Comparison of ENCODE assay signal across 8 mouse cellular contexts in the genomic region with DNA sequence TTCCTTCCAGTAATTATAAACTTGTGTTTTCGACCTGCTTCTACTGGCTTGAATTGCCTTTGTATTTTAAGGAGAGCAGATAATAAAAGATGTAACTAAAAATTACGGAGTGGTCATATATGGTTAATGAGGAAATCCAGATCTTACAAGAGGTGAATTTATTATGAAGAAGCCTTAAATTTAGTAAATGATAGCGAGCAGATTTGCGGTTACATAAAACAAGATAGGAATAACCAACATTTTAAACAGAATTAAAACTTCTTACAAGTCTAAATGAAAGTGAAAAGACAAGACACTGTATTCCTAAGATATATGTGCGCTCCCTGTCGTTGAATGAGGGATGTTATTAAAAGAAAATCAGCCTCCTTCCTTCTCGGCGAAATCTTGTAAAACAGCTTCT. TPM values are rescaled to one million over a fixed set of nuclear protein-coding genes. Genes with fewer than 3 reads are reported as not detected.
DNase-seq lines count a peak whose midpoint lies in the region; ATAC-seq and TF ChIP-seq lines count a peak whose summit lies in the region.

No protein-coding gene starts in this region.

- peak overlapping the region; percentile 74 for H3K4me2 ChIP-seq in liver, embryonic 14.5 days (ENCODE audit: low read depth)

- 5% methylated on average over 8 of the region's 8 CpGs for WGBS in liver, embryonic 14.5 days (ENCODE audit: insufficient replicate concordance)
- 10% methylated on average over 8 of the region's 8 CpGs for WGBS in cerebellum, adult 2 months

- H3K4me3 ChIP-seq in testis, adult 2 months (ENCODE audit: control insufficient read depth, low read depth, low read length), result peak overlapping the region; percentile 71
- peak overlapping the region; percentile 51 to 61 for H3K4me3 ChIP-seq in liver, embryonic 14.5 days (ENCODE audit: insufficient read depth in 1 of 2, low read depth in 2 of 2, low read length in 2 of 2)
- H3K4me3 ChIP-seq in cerebellum, adult 2 months (replicated peaks; ENCODE audit: insufficient read depth, low read depth, low read length), result no peak overlapping the region

- no peak overlapping the region; the same call in 1 of the 2 replicates for H3K9ac ChIP-seq in liver, embryonic 14.5 days (replicated peaks)

- H3K9me3 ChIP-seq in liver, embryonic 14.5 days (ENCODE audit: control insufficient read depth, low read length), result no peaks in the 10 kb centered on the region

- H3K27ac ChIP-seq in testis, adult 2 months (ENCODE audit: control insufficient read depth, insufficient read depth, low read depth, low read length), result no peak overlapping the region
- H3K27ac ChIP-seq in liver, embryonic 14.5 days, result no peak overlapping the region
- H3K27ac ChIP-seq in cerebellum, adult 2 months (ENCODE audit: insufficient read depth, low read length), result no peak overlapping the region

- H3K36me3 ChIP-seq in testis, adult 2 months (ENCODE audit: control insufficient read depth, insufficient read depth, low read length), result no peaks in the 10 kb centered on the region
- no peaks in the 10 kb centered on the region for H3K36me3 ChIP-seq in liver, embryonic 14.5 days (replicated peaks; ENCODE audit: control insufficient read depth, insufficient read depth, low read depth)

- TF ChIP-seq CTCF in testis, adult 2 months (IDR thresholded peaks at IDR 0.05; ENCODE audit: control insufficient read depth, insufficient read depth, insufficient replicate concordance, low read depth, low read length), result no peak
- TF ChIP-seq CTCF in liver, embryonic 14.5 days (IDR thresholded peaks at IDR 0.05; ENCODE audit: low read depth), result no peak
- TF ChIP-seq CTCF in cerebellum, adult 2 months (IDR thresholded peaks at IDR 0.05; ENCODE audit: borderline replicate concordance, insufficient read depth, low read depth, low read length), result no peak

- H3K4me1 ChIP-seq in testis, adult 2 months (ENCODE audit: control insufficient read depth, insufficient read depth, low read length), result peaks cover 8% of the 10 kb centered on the region
- H3K4me1 ChIP-seq in liver, embryonic 14.5 days (replicated peaks; ENCODE audit: control insufficient read depth in 2 of 2, insufficient read depth in 2 of 2, low read length in 1 of 2), result peaks cover 0 to 18% of the 10 kb centered on the region in 2 experiments; a peak in 3 of 4 replicates
- H3K4me1 ChIP-seq in cerebellum, adult 2 months (ENCODE audit: control insufficient read depth, insufficient read depth, low read length), result no peaks in the 10 kb centered on the region

- no peak for TF ChIP-seq EP300 in liver, embryonic 14.5 days (IDR thresholded peaks at IDR 0.05; ENCODE audit: low read depth)

- peaks cover 11% of the 10 kb centered on the region for H3K27me3 ChIP-seq in testis, adult 2 months (ENCODE audit: control insufficient read depth, insufficient read depth, low read length)
- H3K27me3 ChIP-seq in liver, embryonic 14.5 days (ENCODE audit: control insufficient read depth, insufficient read depth, low read length), result peaks cover 46% of the 10 kb centered on the region
- H3K27me3 ChIP-seq in cerebellum, adult 2 months (ENCODE audit: control insufficient read depth, insufficient read depth, low read length), result peaks cover 15% of the 10 kb centered on the region; the same call in 1 of the 2 replicates

- peak; percentile 50 for DNase-seq in embryo, embryonic 10.5 days (ENCODE audit: low spot score)
- no peak for DNase-seq in embryo, embryonic 11 days
- no peak for DNase-seq in testis, postnatal 14 days (ENCODE audit: low spot score)
- DNase-seq in liver, embryonic 14.5 days (ENCODE audit: low read depth in 3 of 3, low spot score in 3 of 3), result no peak
- no peak for DNase-seq in cerebellum, adult 2 months
- no peak for DNase-seq in cerebellum, adult 9-11 months
- no peak for DNase-seq in right cerebral cortex, adult 18-20 months

- TF ChIP-seq POLR2A in testis, adult 2 months (IDR thresholded peaks at IDR 0.05; ENCODE audit: control insufficient read depth, low read depth, low read length), result no peak
- TF ChIP-seq POLR2A in cerebellum, adult 2 months (IDR thresholded peaks at IDR 0.05; ENCODE audit: borderline replicate concordance, insufficient read depth, low read length), result no peak

- no peak for ATAC-seq in liver, embryonic 14.5 days (ENCODE audit: insufficient read depth)

RNA-seq across cellular contexts. Expression of gene Pom121l2, which starts 13.9 kb away (rescaled TPM):
- 128 and 157 TPM in 2 replicates for polyA plus RNA-seq in testis, adult 2 months (2012; rRNA removed)
- polyA plus RNA-seq in liver, embryonic 14.5 days (2012; rRNA removed), result not detected in 2 replicates
- polyA plus RNA-seq in liver, embryonic 14.5 days (2014; fragmentation: Nextera tagmentation; extraction: Ambion mirVana), result not detected in 2 replicates
- not detected in 2 replicates for polyA plus RNA-seq in cerebellum, adult 2 months (2012; rRNA removed)

RNA-seq across cellular contexts. Expression of gene Prss16, which starts 14.6 kb away (rescaled TPM):
- 0.05 and 0.22 TPM in 2 replicates for polyA plus RNA-seq in testis, adult 2 months (2012; rRNA removed)
- 0.23 and 0.34 TPM in 2 replicates for polyA plus RNA-seq in liver, embryonic 14.5 days (2012; rRNA removed)
- polyA plus RNA-seq in liver, embryonic 14.5 days (2014; fragmentation: Nextera tagmentation; extraction: Ambion mirVana), result 0.33 and 0.39 TPM in 2 replicates
- polyA plus RNA-seq in cerebellum, adult 2 months (2012; rRNA removed), result 0.36 and 1.1 TPM in 2 replicates

RNA-seq across cellular contexts. Expression of gene Hist1h2ah, which starts 40.5 kb away (rescaled TPM):
- polyA plus RNA-seq in testis, adult 2 months (2012; rRNA removed), result 1.8 and 3.7 TPM in 2 replicates
- 8.7 and 17.9 TPM in 2 replicates for polyA plus RNA-seq in liver, embryonic 14.5 days (2012; rRNA removed)
- polyA plus RNA-seq in liver, embryonic 14.5 days (2014; fragmentation: Nextera tagmentation; extraction: Ambion mirVana), result 12.0 TPM in 2 replicates
- polyA plus RNA-seq in cerebellum, adult 2 months (2012; rRNA removed), result not detected in 2 replicates

RNA-seq across cellular contexts. Expression of gene Hist1h2bk, which starts 40.8 kb away (rescaled TPM):
- polyA plus RNA-seq in testis, adult 2 months (2012; rRNA removed), result 10.0 and 11.3 TPM in 2 replicates
- polyA plus RNA-seq in liver, embryonic 14.5 days (2012; rRNA removed), result 17.7 and 25.1 TPM in 2 replicates
- polyA plus RNA-seq in liver, embryonic 14.5 days (2014; fragmentation: Nextera tagmentation; extraction: Ambion mirVana), result 1.0 and 3.1 TPM in 2 replicates
- 0.34 TPM in 1 of 2 replicates, not detected in the other for polyA plus RNA-seq in cerebellum, adult 2 months (2012; rRNA removed)

RNA-seq across cellular contexts. Expression of gene Hist1h4i, which starts 46.3 kb away (rescaled TPM):
- 3.7 and 6.6 TPM in 2 replicates for polyA plus RNA-seq in testis, adult 2 months (2012; rRNA removed)
- polyA plus RNA-seq in liver, embryonic 14.5 days (2012; rRNA removed), result 66.4 and 87.2 TPM in 2 replicates
- 36.5 and 47.8 TPM in 2 replicates for polyA plus RNA-seq in liver, embryonic 14.5 days (2014; fragmentation: Nextera tagmentation; extraction: Ambion mirVana)
- polyA plus RNA-seq in cerebellum, adult 2 months (2012; rRNA removed), result 8.8 and 9.8 TPM in 2 replicates

Comparison
In these comparisons a context has a peak if more than half of its experiments do, and no peak if none do; other contexts are left out.
1. RNA of gene Pom121l2, which starts 13.9 kb away (polyA plus RNA-seq): 128 to 157 TPM in testis, adult 2 months; not detected in cerebellum, adult 2 months and not detected in liver, embryonic 14.5 days; every median in the first group is over 100 times any median in the second.